Mouse (Mus musculus) lung, postnatal 14 days (tissue): ENCODE data around the gene Frmd3.
"Not testable (repeated sequence)": the region's sequence is repeated elsewhere in the genome, so short reads cannot be mapped to it uniquely, and the experiment has no call there.

Source experiments
- DNase-seq: peaks from one replicate; pipeline ENCODE4 v3.0.0; 2021

Frmd3 gene

GRCm38 (mm10) chr4:74013211-74014047, at the start of gene Frmd3:
TSS of gene Frmd3 (plus strand) at chr4:74013442.
- DNase-seq: no peak

- no peak for DNase-seq
Measured at GRCm38 (mm10) chr4:73980454-73980853, 32.8 kb upstream of the Frmd3 start.

- DNase-seq: no peak
Measured at GRCm38 (mm10) chr4:74012277-74012676, 965 bp upstream of the Frmd3 start.

- no peak for DNase-seq
Measured at GRCm38 (mm10) chr4:74012700-74013099, 542 bp upstream of the Frmd3 start.

GRCm38 (mm10) chr4:74014048-74014500, 832 bp downstream of the Frmd3 start:
- no peak for DNase-seq

- no peak for DNase-seq
Measured at GRCm38 (mm10) chr4:74020084-74020483, 6.8 kb downstream of the Frmd3 start.

- DNase-seq: no peak
Measured at GRCm38 (mm10) chr4:74043226-74043625, 30.0 kb downstream of the Frmd3 start.

- no peak for DNase-seq
Measured at GRCm38 (mm10) chr4:74051692-74052091, 38.5 kb downstream of the Frmd3 start.

- no peak for DNase-seq
Measured at GRCm38 (mm10) chr4:74076727-74077126, 63.5 kb downstream of the Frmd3 start.

GRCm38 (mm10) chr4:74110816-74111215, 97.6 kb downstream of the Frmd3 start:
- DNase-seq: no peak

- no peak for DNase-seq
Measured at GRCm38 (mm10) chr4:74191528-74191927, 178.3 kb downstream of the Frmd3 start.

- no peak for DNase-seq
Measured at GRCm38 (mm10) chr4:74201281-74201811, 188.1 kb downstream of the Frmd3 start.

GRCm38 (mm10) chr4:74221780-74222179, 208.5 kb downstream of the Frmd3 start:
- not testable (repeated sequence) for DNase-seq

GRCm38 (mm10) chr4:74222360-74222759, 209.1 kb downstream of the Frmd3 start:
- DNase-seq: peak; percentile 12

- DNase-seq: no peak
Measured at GRCm38 (mm10) chr4:74224210-74224609, 211.0 kb downstream of the Frmd3 start.

- peak; percentile 2 for DNase-seq
Measured at GRCm38 (mm10) chr4:74230994-74231393, 217.8 kb downstream of the Frmd3 start.

GRCm38 (mm10) chr4:74231405-74231804, 218.2 kb downstream of the Frmd3 start:
- DNase-seq: peak; percentile 25

- DNase-seq: no peak
Measured at GRCm38 (mm10) chr4:74233534-74233933, 220.3 kb downstream of the Frmd3 start.

GRCm38 (mm10) chr4:74242176-74242575, 228.9 kb downstream of the Frmd3 start, which contains the start of gene Kdm4c:
TSS of gene Kdm4c (plus strand) at chr4:74242497.
- DNase-seq: no peak
